Mouse (Mus musculus) spleen, adult 2 months (tissue): Measurements from ENCODE around the gene Tnks1bp1.

Source experiments
- CTCF ChIP-seq: fragments of 200-500 bp; IDR thresholded peaks from 2 replicates; pipeline ENCODE4 v1.5.1; 2011; ENCODE audit warnings: mild to moderate bottlenecking, inconsistent platforms; ENCODE audit not compliant: insufficient read depth, insufficient read length, insufficient replicate concordance; ENCODE audit errors: extremely low read depth
- POLR2A ChIP-seq: fragments of 200-500 bp; IDR thresholded peaks from 2 replicates; pipeline ENCODE4 v1.6.1; 2011; ENCODE audit warnings: low read depth, low read length, inconsistent platforms

GRCm38 (mm10) chr2:85059677-85060076, 11.9 kb downstream of the Tnks1bp1 start:
- no peak for TF ChIP-seq CTCF
- TF ChIP-seq POLR2A: no peak
